Mouse (Mus musculus) ES-E14 (cell line): ENCODE results near the gene Prr15. TPM values are rescaled to one million over a fixed set of nuclear protein-coding genes. Genes with fewer than 3 reads are reported as not detected.

Source experiments
- DNase-seq: peaks from one replicate; pipeline ENCODE4 v3.0.0-alpha.2; 2013; ENCODE audit warnings: low read depth, low spot score
- H3K27ac ChIP-seq: 2 replicates; pipeline ENCODE4 v1.5.1; 2012; ENCODE audit warnings: low read depth, mild to moderate bottlenecking, low read length, moderate library complexity, mixed read lengths; ENCODE audit not compliant: poor library complexity, insufficient read depth, severe bottlenecking
- H3K36me3 ChIP-seq: 2 replicates; pipeline ENCODE4 v1.6.1; 2012; ENCODE audit warnings: mild to moderate bottlenecking, low read length, moderate library complexity, mixed read lengths; ENCODE audit not compliant: control insufficient read depth, poor library complexity, insufficient read depth, severe bottlenecking
- H3K4me1 ChIP-seq, 2 experiments: fragments of 150-350 bp in 1 of 2; sonication (generic) in 1 of 2; 2 replicates each; pipeline ENCODE4 v1.6.1; 2012; ENCODE audit warnings: low read length in 2 of 2, mild to moderate bottlenecking in 1 of 2, mixed read lengths in 1 of 2; ENCODE audit not compliant: control insufficient read depth in 2 of 2, insufficient read depth in 2 of 2, poor library complexity in 1 of 2
- H3K4me3 ChIP-seq, 2 experiments: fragments of 150-350 bp in 1 of 2; sonication (generic) in 1 of 2; 2 replicates each; pipeline ENCODE4 v1.5.1; 2012; ENCODE audit warnings: low read length in 2 of 2, low read depth in 1 of 2, mild to moderate bottlenecking in 1 of 2, mixed read lengths in 1 of 2; ENCODE audit not compliant: insufficient read depth in 1 of 2, poor library complexity in 1 of 2, severe bottlenecking in 1 of 2
- H3K9ac ChIP-seq: 2 replicates; pipeline ENCODE4 v1.6.1; 2012; ENCODE audit warnings: low read depth, mild to moderate bottlenecking, low read length, mixed read lengths; ENCODE audit not compliant: poor library complexity, insufficient read depth, severe bottlenecking
- H3K9me3 ChIP-seq: fragments of 150-350 bp; sonication (generic); 2 replicates; pipeline ENCODE4 v1.6.1; 2012; ENCODE audit warnings: low read depth, mild to moderate bottlenecking, low read length; ENCODE audit not compliant: control insufficient read depth, insufficient read depth
- CHD2 ChIP-seq: IDR thresholded peaks from 2 replicates; pipeline ENCODE4 v1.6.1; 2014; ENCODE audit warnings: mild to moderate bottlenecking, low read depth, low read length, inconsistent platforms
- HCFC1 ChIP-seq: IDR thresholded peaks from 2 replicates; pipeline ENCODE4 v1.6.1; 2012; ENCODE audit warnings: low read length, inconsistent platforms, borderline replicate concordance; ENCODE audit not compliant: insufficient read depth
- MAFK ChIP-seq: IDR thresholded peaks from 2 replicates; pipeline ENCODE4 v1.6.1; 2014; ENCODE audit warnings: mild to moderate bottlenecking, low read depth, low read length, inconsistent platforms; ENCODE audit not compliant: insufficient read depth
- ZC3H11A ChIP-seq: IDR thresholded peaks from 2 replicates; pipeline ENCODE4 v1.6.1; 2012; ENCODE audit warnings: low read depth, mild to moderate bottlenecking, inconsistent platforms, low read length, borderline replicate concordance
- ZNF384 ChIP-seq: IDR thresholded peaks from 2 replicates; pipeline ENCODE4 v1.6.1; 2012; ENCODE audit warnings: low read depth, low read length, inconsistent platforms
- in situ Hi-C, 2 experiments: fragments of 600-800 bp; cut with MboI; formaldehyde crosslinking; loops; one replicate each; pipeline ENCODE4 v1.15.1; 2025; ENCODE audit warnings: low sequenced_read_pairs in 2 of 2, inconsistent platforms in 1 of 2; ENCODE audit not compliant: unreplicated experiment in 2 of 2
- total RNA-seq: library from RNA; depleted of rRNA; stranded (reverse); fragments of 300-350 nt; gene quantifications from 2 replicates; pipeline ENCODE4 v1.2.3, GENCODE M21; 2012

Gene Prr15
- total RNA-seq, 1 experiment: 0.36 TPM

- TF ChIP-seq ZNF384: no peak
- TF ChIP-seq HCFC1: no peak
- no peak for TF ChIP-seq CHD2
- TF ChIP-seq MAFK: no peak
- TF ChIP-seq ZC3H11A: no peak
- Histone ChIP-seq H3K27ac (no peak overlapping the region), H3K36me3 (no peaks in the 10 kb centered on the region), H3K4me1 (peaks cover 0 to 2% of the 10 kb centered on the region in 2 experiments; a peak in 1 of 4 replicates), H3K9ac (no peak overlapping the region), H3K4me3 (no peak overlapping the region), H3K9me3 (no peaks in the 10 kb centered on the region)
- no peak for DNase-seq
- in situ Hi-C loops: no loop called here
Measured at GRCm38 (mm10) chr6:54289774-54290500, 35.7 kb upstream of the Prr15 start.

DNA sequence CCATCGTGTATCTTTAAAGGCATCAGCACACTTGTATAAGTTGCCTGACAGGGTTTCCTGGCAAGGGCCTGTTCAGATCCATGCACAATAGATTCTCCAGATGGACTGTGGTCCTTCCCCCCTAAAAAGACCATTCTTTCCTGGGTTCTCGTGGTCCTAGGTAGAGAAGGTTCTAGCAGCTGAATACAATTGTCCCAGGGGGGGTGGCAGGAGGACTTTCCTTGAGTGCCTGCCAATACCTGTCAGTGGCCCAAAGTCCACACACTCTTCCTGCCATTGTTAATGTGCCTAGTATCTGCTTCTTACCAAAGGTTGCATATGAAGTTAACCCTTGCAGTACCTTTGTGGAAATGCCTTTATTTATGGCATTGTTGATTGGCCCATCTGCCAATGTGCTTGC is 28.4 kb upstream of the Prr15 start:
- Histone ChIP-seq H3K9me3 (no peaks in the 10 kb centered on the region), H3K27ac (no peak overlapping the region), H3K4me3 (no peak overlapping the region), H3K9ac (no peak overlapping the region), H3K36me3 (no peaks in the 10 kb centered on the region), H3K4me1 (no peaks in the 10 kb centered on the region)
- no peak for TF ChIP-seq HCFC1
- TF ChIP-seq ZNF384: no peak
- TF ChIP-seq MAFK: no peak
- TF ChIP-seq ZC3H11A: no peak
- TF ChIP-seq CHD2: no peak
- in situ Hi-C loops: no loop called here
- DNase-seq: no peak

- no peaks in the 10 kb centered on the region for H3K4me1 ChIP-seq
- H3K36me3 ChIP-seq: no peaks in the 10 kb centered on the region
- DNase-seq: no peak
- TF ChIP-seq CHD2 (no peak), ZC3H11A (no peak)
- in situ Hi-C loops: no loop called here
- H3K9me3 ChIP-seq: no peaks in the 10 kb centered on the region
- no peak overlapping the region for H3K4me3 ChIP-seq
- H3K27ac ChIP-seq: no peak overlapping the region
- no peak overlapping the region for H3K9ac ChIP-seq
Measured at GRCm38 (mm10) chr6:54299417-54299816, 26.2 kb upstream of the Prr15 start.

DNA sequence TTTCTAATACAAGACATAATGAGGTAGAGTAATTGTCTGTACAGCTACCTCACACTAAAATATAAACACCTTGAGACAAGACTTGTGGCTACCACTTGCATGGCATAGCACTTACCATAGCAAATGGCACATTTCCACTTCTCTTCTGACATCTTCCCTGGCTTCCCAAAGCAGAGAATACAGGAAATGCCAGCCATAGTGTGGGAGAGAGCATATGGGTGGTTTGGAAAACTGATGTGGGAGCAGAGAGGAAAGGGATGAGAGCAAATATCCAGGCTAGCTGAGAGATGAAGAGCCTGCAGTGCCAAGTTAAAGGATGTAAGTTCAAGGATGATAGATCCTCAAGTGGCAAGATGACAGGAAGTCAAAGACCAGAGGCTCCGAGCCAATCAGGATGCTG is 19.9 kb upstream of the Prr15 start:
- no peak for TF ChIP-seq HCFC1
- no peak for TF ChIP-seq ZNF384
- TF ChIP-seq CHD2: no peak
- TF ChIP-seq MAFK: no peak
- TF ChIP-seq ZC3H11A: no peak
- Histone ChIP-seq H3K27ac (no peak overlapping the region), H3K9me3 (no peaks in the 10 kb centered on the region), H3K9ac (no peak overlapping the region), H3K4me1 (no peaks in the 10 kb centered on the region), H3K36me3 (no peaks in the 10 kb centered on the region), H3K4me3 (no peak overlapping the region)
- in situ Hi-C loops: no loop called here
- DNase-seq: no peak

GRCm38 (mm10) chr6:54313071-54313470 is 12.6 kb upstream of the Prr15 start:
- H3K4me1 ChIP-seq: no peaks in the 10 kb centered on the region
- H3K36me3 ChIP-seq: no peaks in the 10 kb centered on the region
- in situ Hi-C loops: no loop called here
- no peak overlapping the region for H3K9ac ChIP-seq
- DNase-seq: no peak
- TF ChIP-seq HCFC1 (no peak), CHD2 (no peak), ZNF384 (no peak), MAFK (no peak), ZC3H11A (no peak)
- no peak overlapping the region for H3K27ac ChIP-seq
- H3K4me3 ChIP-seq: no peak overlapping the region
- H3K9me3 ChIP-seq: no peaks in the 10 kb centered on the region
